Mouse (Mus musculus) megakaryocyte, embryonic 14.5 days (primary cell): ENCODE measurements around the gene Lims1.

Source experiments
- FLI1 ChIP-seq: IDR thresholded peaks from 2 replicates; pipeline ENCODE4 v1.6.1; 2012; ENCODE audit warnings: low read length, inconsistent platforms, mixed read lengths
- GATA1 ChIP-seq: IDR thresholded peaks from 3 replicates; pipeline ENCODE4 v1.6.1; 2012; ENCODE audit warnings: mixed read lengths, low read length, inconsistent platforms, borderline replicate concordance

- TF ChIP-seq GATA1 (no peak), FLI1 (no peak)
Measured at GRCm38 (mm10) chr10:58341685-58342084, 18.4 kb downstream of the Lims1 start.
